Mouse (Mus musculus): ENCODE data around the gene S100a3. TPM values are rescaled to one million over a fixed set of nuclear protein-coding genes. Genes with fewer than 3 reads are reported as not detected.

S100a3 gene
- total and polyA plus RNA-seq, 2 experiments from 2014 or later, result 0.16 TPM; not detected in 1

- Histone ChIP-seq H3K9me3 (replicated peaks; ENCODE audit: control insufficient read depth, low read length) (no peaks in the 10 kb centered on the region), H3K9ac (replicated peaks; ENCODE audit: low read depth, low read length) (no peak within 1 kb of the TSS), H3K4me1 (ENCODE audit: control insufficient read depth, insufficient read depth) (peaks cover 18% of the 10 kb centered on the region; the same call in 1 of the 2 replicates), H3K4me3 (ENCODE audit: low read depth, low read length) (no peak within 1 kb of the TSS), H3K36me3 (replicated peaks; ENCODE audit: control insufficient read depth, insufficient read depth, low read length) (no peaks in the 10 kb centered on the region), H3K4me2 (ENCODE audit: low read depth, low read length) (no peak within 1 kb of the TSS), H3K27me3 (ENCODE audit: control insufficient read depth, insufficient read depth, low read length) (no peaks in the 10 kb centered on the region), H3K27ac (ENCODE audit: low read depth) (no peak within 1 kb of the TSS)
- ATAC-seq (ENCODE audit: insufficient read depth, low read depth) (no peak), DNase-seq (ENCODE audit: low spot score) (no peak)
- WGBS, result 43% methylated on average over 3 of the region's 3 CpGs
- TF ChIP-seq CTCF (IDR thresholded peaks at IDR 0.05; ENCODE audit: low read depth) (no peak), EP300 (IDR thresholded peaks at IDR 0.05; ENCODE audit: low read depth) (no peak)
Measured at GRCm38 (mm10) chr3:90608223-90608622, 47.8 kb downstream of the S100a3 start, which contains the start of gene S100a5. TSS of gene S100a5 (plus strand) at chr3:90608523.

- TF ChIP-seq CTCF (IDR thresholded peaks at IDR 0.05; ENCODE audit: low read depth), result no peak
- no peak for TF ChIP-seq EP300 (IDR thresholded peaks at IDR 0.05; ENCODE audit: low read depth)
- no peak overlapping the region for H3K27ac ChIP-seq (ENCODE audit: low read depth)
- DNase-seq (ENCODE audit: low spot score), result no peak
- no peaks in the 10 kb centered on the region for H3K9me3 ChIP-seq (replicated peaks; ENCODE audit: control insufficient read depth, low read length)
- no peak overlapping the region for H3K9ac ChIP-seq (replicated peaks; ENCODE audit: low read depth, low read length)
- ATAC-seq (ENCODE audit: insufficient read depth, low read depth), result no peak
- no peaks in the 10 kb centered on the region for H3K27me3 ChIP-seq (ENCODE audit: control insufficient read depth, insufficient read depth, low read length)
- H3K36me3 ChIP-seq (replicated peaks; ENCODE audit: control insufficient read depth, insufficient read depth, low read length), result no peaks in the 10 kb centered on the region
- H3K4me3 ChIP-seq (ENCODE audit: low read depth, low read length), result no peak overlapping the region
- H3K4me1 ChIP-seq (ENCODE audit: control insufficient read depth, insufficient read depth), result peaks cover 20% of the 10 kb centered on the region; the same call in 1 of the 2 replicates
- H3K4me2 ChIP-seq (ENCODE audit: low read depth, low read length), result no peak overlapping the region
Measured at GRCm38 (mm10) chr3:90609102-90609501, 48.7 kb downstream of the S100a3 start.

GRCm38 (mm10) chr3:90611494-90611893, 51.1 kb downstream of the S100a3 start:
- H3K4me2 ChIP-seq (ENCODE audit: low read depth, low read length), result no peak overlapping the region
- no peak for DNase-seq (ENCODE audit: low spot score)
- no peaks in the 10 kb centered on the region for H3K9me3 ChIP-seq (replicated peaks; ENCODE audit: control insufficient read depth, low read length)
- TF ChIP-seq EP300 (IDR thresholded peaks at IDR 0.05; ENCODE audit: low read depth) (no peak), CTCF (IDR thresholded peaks at IDR 0.05; ENCODE audit: low read depth) (no peak)
- no peaks in the 10 kb centered on the region for H3K27me3 ChIP-seq (ENCODE audit: control insufficient read depth, insufficient read depth, low read length)
- H3K36me3 ChIP-seq (replicated peaks; ENCODE audit: control insufficient read depth, insufficient read depth, low read length), result no peaks in the 10 kb centered on the region
- no peak overlapping the region for H3K27ac ChIP-seq (ENCODE audit: low read depth)
- WGBS, result 72% methylated on average over 3 of the region's 3 CpGs
- no peak overlapping the region for H3K4me3 ChIP-seq (ENCODE audit: low read depth, low read length)
- peaks cover 13% of the 10 kb centered on the region; the same call in 1 of the 2 replicates for H3K4me1 ChIP-seq (ENCODE audit: control insufficient read depth, insufficient read depth)
- ATAC-seq (ENCODE audit: insufficient read depth, low read depth), result no peak
- no peak overlapping the region for H3K9ac ChIP-seq (replicated peaks; ENCODE audit: low read depth, low read length)

GRCm38 (mm10) chr3:90612061-90612460, 51.7 kb downstream of the S100a3 start:
- Histone ChIP-seq H3K9ac (replicated peaks; ENCODE audit: low read depth, low read length) (no peak overlapping the region), H3K27ac (ENCODE audit: low read depth) (no peak overlapping the region), H3K9me3 (replicated peaks; ENCODE audit: control insufficient read depth, low read length) (no peaks in the 10 kb centered on the region), H3K36me3 (replicated peaks; ENCODE audit: control insufficient read depth, insufficient read depth, low read length) (no peaks in the 10 kb centered on the region), H3K27me3 (ENCODE audit: control insufficient read depth, insufficient read depth, low read length) (no peaks in the 10 kb centered on the region), H3K4me3 (ENCODE audit: low read depth, low read length) (no peak overlapping the region), H3K4me1 (ENCODE audit: control insufficient read depth, insufficient read depth) (peaks cover 13% of the 10 kb centered on the region; the same call in 1 of the 2 replicates), H3K4me2 (ENCODE audit: low read depth, low read length) (no peak overlapping the region)
- 63% methylated on average over 4 of the region's 4 CpGs for WGBS
- ATAC-seq (ENCODE audit: insufficient read depth, low read depth), result no peak
- TF ChIP-seq CTCF (IDR thresholded peaks at IDR 0.05; ENCODE audit: low read depth), result no peak
- TF ChIP-seq EP300 (IDR thresholded peaks at IDR 0.05; ENCODE audit: low read depth), result no peak
- no peak for DNase-seq (ENCODE audit: low spot score)

DNA sequence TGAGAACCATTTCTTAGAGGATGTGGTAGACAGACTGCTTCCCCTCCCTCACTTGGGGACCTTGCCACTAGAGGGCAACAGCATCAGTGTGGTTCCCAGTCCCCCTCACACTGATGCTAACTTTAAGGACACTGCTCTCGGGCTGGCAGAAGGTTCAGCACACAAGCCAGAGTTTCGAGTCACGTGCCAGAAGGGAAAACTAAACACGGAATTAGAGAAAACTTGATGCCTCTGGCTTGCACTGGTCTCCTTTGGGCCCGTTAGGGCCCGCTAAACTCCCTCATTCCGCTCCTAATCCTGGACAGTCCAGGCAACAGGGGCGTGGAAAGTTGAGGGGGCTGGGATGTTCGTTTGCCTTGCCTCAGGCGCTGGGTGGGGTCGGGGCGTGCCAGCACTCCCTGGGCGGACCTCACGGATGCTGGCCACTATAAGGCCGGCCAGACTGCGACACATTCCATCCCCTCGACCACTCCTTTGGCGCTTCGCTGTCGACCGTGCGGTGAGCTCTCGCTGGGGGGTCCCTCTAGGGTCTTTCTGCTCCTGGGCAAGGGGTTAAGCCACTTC, 52.4 kb downstream of the S100a3 start, which contains the start of gene S100a6:
S100a6 (plus strand) TSS at position 155 of the 564 bp plus-strand sequence.
- 2% methylated on average over 23 of the region's 23 CpGs for WGBS
- DNase-seq (ENCODE audit: low spot score) (peak; percentile 69), ATAC-seq (ENCODE audit: insufficient read depth, low read depth) (peak; percentile 60)
- Histone ChIP-seq H3K4me1 (ENCODE audit: control insufficient read depth, insufficient read depth) (peaks cover 13% of the 10 kb centered on the region; the same call in 1 of the 2 replicates), H3K27ac (ENCODE audit: low read depth) (no peak within 1 kb of the TSS; the same call in 1 of the 2 replicates), H3K36me3 (replicated peaks; ENCODE audit: control insufficient read depth, insufficient read depth, low read length) (no peaks in the 10 kb centered on the region), H3K4me2 (ENCODE audit: low read depth, low read length) (peak within 1 kb of the TSS; percentile 62), H3K4me3 (ENCODE audit: low read depth, low read length) (peak within 1 kb of the TSS; percentile 40), H3K9me3 (replicated peaks; ENCODE audit: control insufficient read depth, low read length) (no peaks in the 10 kb centered on the region), H3K27me3 (ENCODE audit: control insufficient read depth, insufficient read depth, low read length) (no peaks in the 10 kb centered on the region), H3K9ac (replicated peaks; ENCODE audit: low read depth, low read length) (peak within 1 kb of the TSS; percentile 39; the same call in 1 of the 2 replicates)
- TF ChIP-seq EP300 (IDR thresholded peaks at IDR 0.05; ENCODE audit: low read depth) (no peak), CTCF (IDR thresholded peaks at IDR 0.05; ENCODE audit: low read depth) (peak; percentile 74)

All from heart, postnatal 0 days (tissue).